Mouse (Mus musculus) cerebellum, adult 2 months (tissue): Measurements from ENCODE around the gene Rgs11.

ENCODE experiments used
- CTCF ChIP-seq: fragments of 200-500 bp; IDR thresholded peaks from 2 replicates; pipeline ENCODE4 v1.5.1; 2011; ENCODE audit warnings: low read depth, mild to moderate bottlenecking, control low read depth, low read length, moderate library complexity, borderline replicate concordance; ENCODE audit not compliant: insufficient read depth
- POLR2A ChIP-seq: fragments of 200-500 bp; IDR thresholded peaks from 2 replicates; pipeline ENCODE4 v1.6.1; 2011; ENCODE audit warnings: low read length, control low read depth, borderline replicate concordance; ENCODE audit not compliant: insufficient read depth

GRCm38 (mm10) chr17:26201998-26202397 is 753 bp upstream of the Rgs11 start:
- TF ChIP-seq CTCF (no peak), POLR2A (no peak)
